Mouse (Mus musculus) midbrain, embryonic 13.5 days (tissue): ENCODE results near the gene Diaph3. TPM values are rescaled to one million over a fixed set of nuclear protein-coding genes. Genes with fewer than 3 reads are reported as not detected.

Experiments
- ATAC-seq: fragments of 200-750 bp; cut with Nextera tagmentation; 2 replicates; pipeline ENCODE4 v1.8.0; 2017; ENCODE audit warnings: mild to moderate bottlenecking, moderate TSS enrichment, moderate library complexity
- H3K27ac ChIP-seq: fragments of 300-500 bp; sonication (generic); 2 replicates; pipeline ENCODE4 v1.5.1; 2015; ENCODE audit warnings: inconsistent platforms, mild to moderate bottlenecking, moderate library complexity
- H3K27me3 ChIP-seq: fragments of 300-500 bp; sonication (generic); 2 replicates; pipeline ENCODE4 v1.6.1; 2015; ENCODE audit warnings: mild to moderate bottlenecking, inconsistent platforms
- H3K36me3 ChIP-seq: fragments of 300-500 bp; sonication (generic); 2 replicates; pipeline ENCODE4 v1.6.1; 2015; ENCODE audit warnings: mild to moderate bottlenecking, inconsistent platforms
- H3K4me1 ChIP-seq: fragments of 300-500 bp; sonication (generic); replicated peaks from 2 replicates; pipeline ENCODE4 v1.6.1; 2015; ENCODE audit warnings: inconsistent platforms
- H3K4me2 ChIP-seq: fragments of 300-500 bp; sonication (generic); replicated peaks from 2 replicates; pipeline ENCODE4 v1.6.1; 2015; ENCODE audit warnings: moderate library complexity, mild to moderate bottlenecking, inconsistent platforms
- H3K4me3 ChIP-seq: fragments of 300-500 bp; sonication (generic); replicated peaks from 2 replicates; pipeline ENCODE4 v1.5.1; 2015; ENCODE audit warnings: mild to moderate bottlenecking, inconsistent platforms
- H3K9ac ChIP-seq: fragments of 300-500 bp; sonication (generic); replicated peaks from 2 replicates; pipeline ENCODE4 v1.6.1; 2015; ENCODE audit warnings: mild to moderate bottlenecking, inconsistent platforms
- H3K9me3 ChIP-seq: fragments of 300-500 bp; sonication (generic); 2 replicates; pipeline ENCODE4 v1.6.1; 2016; ENCODE audit warnings: mild to moderate bottlenecking, inconsistent platforms
- WGBS: fragments of 180-500 bp; shearing (Covaris S2); methylation state at CpG from one replicate; pipeline ENCODE4 v1.1.7; 2015; 5-methylcytosine and 5-hydroxymethylcytosine counted together
- polyA plus RNA-seq: library from polyadenylated mRNA; unstranded; fragments of >200 nt; fragmentation: Nextera tagmentation; extraction: Ambion mirVana; gene quantifications from 2 replicates; pipeline ENCODE4 v1.2.1, GENCODE M21; 2015

Diaph3 gene
- 3.9 and 4.8 TPM in 2 replicates for polyA plus RNA-seq

- peak; percentile 100 for ATAC-seq
- under 1% methylated on average over 43 of the region's 43 CpGs for WGBS
- H3K27me3 ChIP-seq: no peaks in the 10 kb centered on the region
Measured at GRCm38 (mm10) chr14:87140963-87141486, at the start of gene Diaph3. Gene Diaph3 (minus strand): TSS chr14:87141235.

GRCm38 (mm10) chr14:87190685-87191084 lies 49.6 kb upstream of the Diaph3 start:
- Histone ChIP-seq H3K27me3 (no peaks in the 10 kb centered on the region), H3K4me3 (no peak overlapping the region), H3K9ac (no peak overlapping the region), H3K4me1 (no peaks in the 10 kb centered on the region), H3K36me3 (no peaks in the 10 kb centered on the region), H3K27ac (no peak overlapping the region), H3K9me3 (no peaks in the 10 kb centered on the region), H3K4me2 (no peak overlapping the region)
- WGBS: 83% methylated on average over 4 of the region's 4 CpGs
- ATAC-seq: no peak

More at GRCm38 (mm10) chr14:87140963-87141486, at the start of gene Diaph3:
- Histone ChIP-seq H3K9ac (peak within 1 kb of the TSS; percentile 63), H3K4me1 (peaks cover 8% of the 10 kb centered on the region), H3K4me2 (peak within 1 kb of the TSS; percentile 91), H3K27ac (no peak within 1 kb of the TSS), H3K9me3 (no peaks in the 10 kb centered on the region), H3K4me3 (peak within 1 kb of the TSS; percentile 78), H3K36me3 (no peaks in the 10 kb centered on the region)

- Histone ChIP-seq H3K27me3 (no peaks in the 10 kb centered on the region), H3K27ac (no peak overlapping the region), H3K4me1 (no peaks in the 10 kb centered on the region), H3K4me3 (no peak overlapping the region), H3K9ac (no peak overlapping the region), H3K36me3 (no peaks in the 10 kb centered on the region), H3K9me3 (no peaks in the 10 kb centered on the region), H3K4me2 (no peak overlapping the region)
- 0 out of 2 replicates have a peak, but pooled peaks have one; percentile 20 for ATAC-seq
- WGBS: 94% methylated on average over 6 of the region's 6 CpGs
Measured at GRCm38 (mm10) chr14:87171577-87171976, 30.5 kb upstream of the Diaph3 start.

GRCm38 (mm10) chr14:87169151-87169550 lies 28.1 kb upstream of the Diaph3 start:
- H3K4me3 ChIP-seq: no peak overlapping the region
- H3K4me2 ChIP-seq: no peak overlapping the region
- no peaks in the 10 kb centered on the region for H3K27me3 ChIP-seq
- ATAC-seq: no peak
- H3K27ac ChIP-seq: no peak overlapping the region
- WGBS: 73% methylated on average over 1 of the region's 1 CpGs
- no peak overlapping the region for H3K9ac ChIP-seq
- H3K36me3 ChIP-seq: no peaks in the 10 kb centered on the region
- H3K9me3 ChIP-seq: no peaks in the 10 kb centered on the region
- no peaks in the 10 kb centered on the region for H3K4me1 ChIP-seq

GRCm38 (mm10) chr14:87155621-87156238 lies 14.7 kb upstream of the Diaph3 start:
- ATAC-seq: no peak
- H3K4me3 ChIP-seq: no peak overlapping the region
- H3K27ac ChIP-seq: no peak overlapping the region
- H3K9me3 ChIP-seq: no peaks in the 10 kb centered on the region
- 84% methylated on average over 9 of the region's 9 CpGs for WGBS
- no peak overlapping the region for H3K4me2 ChIP-seq
- no peaks in the 10 kb centered on the region for H3K4me1 ChIP-seq
- H3K9ac ChIP-seq: no peak overlapping the region
- H3K36me3 ChIP-seq: no peaks in the 10 kb centered on the region
- H3K27me3 ChIP-seq: no peaks in the 10 kb centered on the region

GRCm38 (mm10) chr14:87149684-87150083 lies 8.6 kb upstream of the Diaph3 start:
- H3K36me3 ChIP-seq: no peaks in the 10 kb centered on the region
- H3K9me3 ChIP-seq: no peaks in the 10 kb centered on the region
- no peak for ATAC-seq
- WGBS: 87% methylated on average over 6 of the region's 6 CpGs
- no peak overlapping the region for H3K4me2 ChIP-seq
- H3K27ac ChIP-seq: no peak overlapping the region
- no peaks in the 10 kb centered on the region for H3K27me3 ChIP-seq
- H3K4me3 ChIP-seq: no peak overlapping the region
- H3K9ac ChIP-seq: no peak overlapping the region
- H3K4me1 ChIP-seq: no peaks in the 10 kb centered on the region

- no peak overlapping the region for H3K4me2 ChIP-seq
- WGBS: 20% methylated on average over 3 of the region's 3 CpGs
- H3K27ac ChIP-seq: no peak overlapping the region
- no peaks in the 10 kb centered on the region for H3K4me1 ChIP-seq
- H3K9me3 ChIP-seq: no peaks in the 10 kb centered on the region
- ATAC-seq: no peak
- no peaks in the 10 kb centered on the region for H3K36me3 ChIP-seq
- no peak overlapping the region for H3K4me3 ChIP-seq
- H3K9ac ChIP-seq: no peak overlapping the region
- no peaks in the 10 kb centered on the region for H3K27me3 ChIP-seq
Measured at GRCm38 (mm10) chr14:87146704-87147103, 5.7 kb upstream of the Diaph3 start.

- H3K27me3 ChIP-seq: no peaks in the 10 kb centered on the region
- 80% methylated on average over 3 of the region's 3 CpGs for WGBS
Measured at GRCm38 (mm10) chr14:87145351-87145750, 4.3 kb upstream of the Diaph3 start.

GRCm38 (mm10) chr14:87141777-87142176 lies 742 bp upstream of the Diaph3 start:
- H3K27me3 ChIP-seq: no peaks in the 10 kb centered on the region
- ATAC-seq: no peak
- peaks cover 8% of the 10 kb centered on the region for H3K4me1 ChIP-seq
- peak overlapping the region; percentile 91 for H3K4me2 ChIP-seq
- no peak overlapping the region for H3K9ac ChIP-seq
- WGBS: 84% methylated on average over 11 of the region's 11 CpGs
- peak overlapping the region; percentile 78 for H3K4me3 ChIP-seq
- H3K27ac ChIP-seq: no peak overlapping the region
- H3K9me3 ChIP-seq: no peaks in the 10 kb centered on the region
- H3K36me3 ChIP-seq: no peaks in the 10 kb centered on the region

More at GRCm38 (mm10) chr14:87145351-87145750, 4.3 kb upstream of the Diaph3 start:
- Histone ChIP-seq H3K4me1 (peaks cover 5% of the 10 kb centered on the region), H3K9ac (no peak overlapping the region), H3K36me3 (no peaks in the 10 kb centered on the region), H3K27ac (no peak overlapping the region), H3K4me2 (no peak overlapping the region), H3K9me3 (no peaks in the 10 kb centered on the region), H3K4me3 (no peak overlapping the region)
- ATAC-seq: no peak

GRCm38 (mm10) chr14:87140327-87140962 lies 590 bp downstream of the Diaph3 start:
- no peaks in the 10 kb centered on the region for H3K9me3 ChIP-seq
- peaks cover 8% of the 10 kb centered on the region for H3K4me1 ChIP-seq
- H3K36me3 ChIP-seq: no peaks in the 10 kb centered on the region
- no peak overlapping the region for H3K27ac ChIP-seq
- ATAC-seq: no peak
- H3K4me2 ChIP-seq: peak overlapping the region; percentile 91
- H3K27me3 ChIP-seq: no peaks in the 10 kb centered on the region
- peak overlapping the region; percentile 78 for H3K4me3 ChIP-seq
- H3K9ac ChIP-seq: peak overlapping the region; percentile 63
- 5% methylated on average over 17 of the region's 17 CpGs for WGBS

- Histone ChIP-seq H3K4me3 (no peak overlapping the region), H3K9ac (no peak overlapping the region), H3K4me1 (peaks cover 8% of the 10 kb centered on the region; the same call in 1 of the 2 replicates), H3K27me3 (no peaks in the 10 kb centered on the region), H3K9me3 (no peaks in the 10 kb centered on the region), H3K27ac (no peak overlapping the region), H3K36me3 (no peaks in the 10 kb centered on the region), H3K4me2 (no peak overlapping the region)
- no peak for ATAC-seq
- WGBS: 92% methylated on average over 6 of the region's 6 CpGs
Measured at GRCm38 (mm10) chr14:87126076-87126639, 14.9 kb downstream of the Diaph3 start.

- WGBS: 90% methylated on average over 5 of the region's 5 CpGs
- peaks cover 8% of the 10 kb centered on the region; the same call in 1 of the 2 replicates for H3K4me1 ChIP-seq
- H3K4me2 ChIP-seq: no peak overlapping the region
- H3K9me3 ChIP-seq: no peaks in the 10 kb centered on the region
- no peak overlapping the region for H3K4me3 ChIP-seq
- no peak for ATAC-seq
- H3K9ac ChIP-seq: no peak overlapping the region
- H3K27ac ChIP-seq: no peak overlapping the region
- no peaks in the 10 kb centered on the region for H3K27me3 ChIP-seq
- H3K36me3 ChIP-seq: no peaks in the 10 kb centered on the region
Measured at GRCm38 (mm10) chr14:87125492-87125891, 15.5 kb downstream of the Diaph3 start.
